Mouse (Mus musculus) forebrain, embryonic 13.5 days (tissue): Measurements from ENCODE around the gene Rcc2. TPM values are rescaled to one million over a fixed set of nuclear protein-coding genes. Genes with fewer than 3 reads are reported as not detected.

ENCODE experiments used
- ATAC-seq: fragments of 200-750 bp; cut with Nextera tagmentation; 2 replicates; pipeline ENCODE4 v1.8.0; 2017
- H3K27ac ChIP-seq: fragments of 300-500 bp; sonication (generic); 2 replicates; pipeline ENCODE4 v1.5.1; 2015; ENCODE audit warnings: inconsistent platforms, mild to moderate bottlenecking, moderate library complexity
- H3K27me3 ChIP-seq: fragments of 300-500 bp; sonication (generic); 2 replicates; pipeline ENCODE4 v1.6.1; 2015; ENCODE audit warnings: mild to moderate bottlenecking, inconsistent platforms
- H3K36me3 ChIP-seq: fragments of 300-500 bp; sonication (generic); 2 replicates; pipeline ENCODE4 v1.6.1; 2015; ENCODE audit warnings: mild to moderate bottlenecking, inconsistent platforms; ENCODE audit not compliant: poor library complexity, severe bottlenecking
- H3K4me1 ChIP-seq: fragments of 300-500 bp; sonication (generic); 2 replicates; pipeline ENCODE4 v1.6.1; 2015; ENCODE audit warnings: inconsistent platforms
- H3K4me2 ChIP-seq: fragments of 300-500 bp; sonication (generic); 2 replicates; pipeline ENCODE4 v1.6.1; 2015; ENCODE audit warnings: inconsistent platforms, mild to moderate bottlenecking, moderate library complexity
- H3K4me3 ChIP-seq: fragments of 300-500 bp; sonication (generic); 2 replicates; pipeline ENCODE4 v1.5.1; 2015; ENCODE audit warnings: mild to moderate bottlenecking, inconsistent platforms
- H3K9ac ChIP-seq: fragments of 300-500 bp; sonication (generic); 2 replicates; pipeline ENCODE4 v1.6.1; 2015; ENCODE audit warnings: mild to moderate bottlenecking, inconsistent platforms
- H3K9me3 ChIP-seq: fragments of 300-500 bp; sonication (generic); replicated peaks from 2 replicates; pipeline ENCODE4 v1.6.1; 2016; ENCODE audit warnings: inconsistent platforms
- WGBS: fragments of 180-500 bp; shearing (Covaris S2); methylation state at CpG from one replicate; pipeline ENCODE4 v1.1.7; 2015; 5-methylcytosine and 5-hydroxymethylcytosine counted together
- polyA plus RNA-seq: library from polyadenylated mRNA; unstranded; fragments of >200 nt; fragmentation: Nextera tagmentation; extraction: Ambion mirVana; gene quantifications from 2 replicates; pipeline ENCODE4 v1.2.1, GENCODE M21; 2015

The Rcc2 gene
- polyA plus RNA-seq, 1 experiment from 2014 or later = 34.0 TPM

DNA sequence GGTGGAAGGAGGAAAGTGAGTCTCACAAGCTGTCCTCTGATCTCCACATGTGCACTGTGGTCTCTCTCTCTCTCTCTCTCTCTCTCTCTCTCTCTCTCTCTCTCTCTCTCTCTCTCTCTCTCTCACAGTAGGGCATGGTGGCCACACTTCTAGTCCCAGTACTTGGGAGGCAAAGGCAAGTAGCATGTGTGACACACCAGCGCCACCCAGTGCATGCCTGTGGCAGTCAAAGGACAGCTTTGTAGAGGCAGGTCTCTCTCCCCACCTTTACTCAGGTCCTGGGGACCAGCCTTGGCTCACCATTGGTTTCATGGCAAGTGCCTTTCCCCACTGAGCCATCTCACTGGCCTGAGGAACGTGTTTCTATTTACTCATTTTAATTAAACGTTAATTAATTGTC is 44.3 kb downstream of the Rcc2 start:
- WGBS = 30% methylated on average over 3 of the region's 3 CpGs
- no peaks in the 10 kb centered on the region for H3K27me3 ChIP-seq
- no peaks in the 10 kb centered on the region for H3K9me3 ChIP-seq
- no peak overlapping the region for H3K4me2 ChIP-seq
- H3K4me1 ChIP-seq = 0 out of 2 replicates have a peak, but pooled peaks cover 8% of the 10 kb centered on the region
- no peak overlapping the region for H3K9ac ChIP-seq
- no peak overlapping the region for H3K27ac ChIP-seq
- H3K4me3 ChIP-seq = no peak overlapping the region
- H3K36me3 ChIP-seq = no peaks in the 10 kb centered on the region
- ATAC-seq = no peak

DNA sequence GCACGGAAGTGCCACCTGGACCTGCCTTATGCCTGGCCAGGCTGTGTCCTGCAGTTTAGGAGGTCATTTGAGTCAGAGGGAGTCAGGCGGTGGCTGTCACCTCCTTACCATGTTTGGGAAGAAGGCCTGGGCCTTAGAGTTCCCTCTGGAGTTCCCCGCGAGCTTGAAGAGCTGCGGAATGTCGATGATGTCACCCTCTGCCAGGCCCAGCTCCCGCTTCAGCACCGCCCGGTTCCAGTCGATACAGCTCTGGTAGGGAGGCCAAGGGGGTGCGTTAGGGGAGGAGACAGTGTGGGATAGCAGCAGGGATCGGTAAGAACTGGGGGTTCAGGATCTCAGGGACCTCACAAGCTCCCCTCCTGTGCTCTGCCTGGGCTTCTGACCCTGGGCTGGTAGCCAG is 47.6 kb downstream of the Rcc2 start:
- H3K4me1 ChIP-seq = peaks cover 8% of the 10 kb centered on the region
- H3K9ac ChIP-seq = peak overlapping the region; percentile 26; the same call in 1 of the 2 replicates
- H3K27ac ChIP-seq = no peak overlapping the region
- no peaks in the 10 kb centered on the region for H3K9me3 ChIP-seq
- no peaks in the 10 kb centered on the region for H3K27me3 ChIP-seq
- H3K4me2 ChIP-seq = no peak overlapping the region
- H3K36me3 ChIP-seq = no peaks in the 10 kb centered on the region
- WGBS = 27% methylated on average over 12 of the region's 12 CpGs
- no peak for ATAC-seq
- H3K4me3 ChIP-seq = no peak overlapping the region

- peaks cover 8% of the 10 kb centered on the region for H3K4me1 ChIP-seq
- 8% methylated on average over 19 of the region's 19 CpGs for WGBS
These were observed 50.0 kb downstream of the Rcc2 start for GRCm38 (mm10) chr4:140750328-140750727.

GRCm38 (mm10) chr4:140753366-140753765 is 53.0 kb downstream of the Rcc2 start:
- no peak for ATAC-seq
- Histone ChIP-seq H3K27ac (no peak overlapping the region), H3K9ac (no peak overlapping the region), H3K4me2 (no peak overlapping the region), H3K4me1 (peaks cover 18% of the 10 kb centered on the region), H3K4me3 (no peak overlapping the region), H3K27me3 (no peaks in the 10 kb centered on the region), H3K36me3 (no peaks in the 10 kb centered on the region), H3K9me3 (no peaks in the 10 kb centered on the region)
- WGBS = 73% methylated on average over 7 of the region's 7 CpGs

More at GRCm38 (mm10) chr4:140750328-140750727, 50.0 kb downstream of the Rcc2 start:
- peak overlapping the region; percentile 55 for H3K4me2 ChIP-seq
- H3K9me3 ChIP-seq = no peaks in the 10 kb centered on the region
- peak overlapping the region; percentile 34; the same call in 1 of the 2 replicates for H3K9ac ChIP-seq
- no peak for ATAC-seq
- H3K27me3 ChIP-seq = no peaks in the 10 kb centered on the region
- H3K4me3 ChIP-seq = peak overlapping the region; percentile 19
- H3K36me3 ChIP-seq = no peaks in the 10 kb centered on the region
- H3K27ac ChIP-seq = no peak overlapping the region

- no peaks in the 10 kb centered on the region for H3K36me3 ChIP-seq
- H3K27ac ChIP-seq = no peak overlapping the region
- H3K4me1 ChIP-seq = peaks cover 11% of the 10 kb centered on the region
- H3K9me3 ChIP-seq = no peaks in the 10 kb centered on the region
- no peak overlapping the region for H3K4me3 ChIP-seq
- H3K27me3 ChIP-seq = no peaks in the 10 kb centered on the region
- 90% methylated on average over 3 of the region's 3 CpGs for WGBS
- H3K9ac ChIP-seq = no peak overlapping the region
- no peak for ATAC-seq
- H3K4me2 ChIP-seq = no peak overlapping the region
These were observed 55.5 kb downstream of the Rcc2 start for GRCm38 (mm10) chr4:140755811-140756210.

GRCm38 (mm10) chr4:140761601-140762000 is 61.3 kb downstream of the Rcc2 start:
- 88% methylated on average over 7 of the region's 7 CpGs for WGBS
- no peak for ATAC-seq

DNA sequence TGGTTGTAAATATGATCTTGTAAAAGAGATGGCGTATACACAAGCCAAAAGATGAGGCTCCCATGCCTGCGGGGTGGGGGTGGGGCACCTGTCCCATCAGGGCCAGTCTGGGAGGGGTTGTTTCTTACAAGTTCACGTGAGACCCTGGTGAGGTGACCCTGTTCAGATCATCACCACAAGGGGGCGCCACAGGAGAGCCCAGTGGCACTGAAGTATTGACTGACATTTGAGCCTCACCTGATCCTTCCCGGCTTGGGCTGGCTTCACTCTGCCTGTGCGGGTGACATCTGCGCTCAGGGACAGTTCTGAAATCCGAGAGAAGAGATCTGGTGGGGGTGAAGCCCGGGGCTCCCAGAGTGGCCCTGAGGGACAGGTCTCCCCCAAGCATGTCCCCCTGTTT is 62.8 kb downstream of the Rcc2 start:
- no peaks in the 10 kb centered on the region for H3K36me3 ChIP-seq
- no peak overlapping the region for H3K9ac ChIP-seq
- H3K4me1 ChIP-seq = peaks cover 3% of the 10 kb centered on the region
- H3K4me2 ChIP-seq = no peak overlapping the region
- no peaks in the 10 kb centered on the region for H3K9me3 ChIP-seq
- H3K27ac ChIP-seq = no peak overlapping the region
- WGBS = 19% methylated on average over 9 of the region's 9 CpGs
- H3K4me3 ChIP-seq = no peak overlapping the region
- no peak for ATAC-seq
- no peaks in the 10 kb centered on the region for H3K27me3 ChIP-seq

More at GRCm38 (mm10) chr4:140761601-140762000, 61.3 kb downstream of the Rcc2 start:
- H3K4me1 ChIP-seq = peaks cover 11% of the 10 kb centered on the region
- H3K4me3 ChIP-seq = no peak overlapping the region
- no peaks in the 10 kb centered on the region for H3K36me3 ChIP-seq
- H3K27ac ChIP-seq = no peak overlapping the region
- no peaks in the 10 kb centered on the region for H3K9me3 ChIP-seq
- no peak overlapping the region for H3K4me2 ChIP-seq
- no peaks in the 10 kb centered on the region for H3K27me3 ChIP-seq
- H3K9ac ChIP-seq = no peak overlapping the region

GRCm38 (mm10) chr4:140765936-140766335 is 65.6 kb downstream of the Rcc2 start:
- H3K4me1 ChIP-seq = peaks cover 6% of the 10 kb centered on the region; the same call in 1 of the 2 replicates
- no peak overlapping the region for H3K27ac ChIP-seq
- no peak overlapping the region for H3K4me3 ChIP-seq
- no peaks in the 10 kb centered on the region for H3K27me3 ChIP-seq
- H3K36me3 ChIP-seq = no peaks in the 10 kb centered on the region
- H3K4me2 ChIP-seq = no peak overlapping the region
- ATAC-seq = no peak
- 90% methylated on average over 3 of the region's 3 CpGs for WGBS
- no peaks in the 10 kb centered on the region for H3K9me3 ChIP-seq
- H3K9ac ChIP-seq = no peak overlapping the region

- H3K36me3 ChIP-seq = no peaks in the 10 kb centered on the region
- no peak overlapping the region for H3K4me2 ChIP-seq
- 82% methylated on average over 5 of the region's 5 CpGs for WGBS
- no peaks in the 10 kb centered on the region for H3K27me3 ChIP-seq
- H3K4me3 ChIP-seq = no peak overlapping the region
- peaks cover 6% of the 10 kb centered on the region; the same call in 1 of the 2 replicates for H3K4me1 ChIP-seq
- H3K9ac ChIP-seq = no peak overlapping the region
- H3K9me3 ChIP-seq = no peaks in the 10 kb centered on the region
- H3K27ac ChIP-seq = no peak overlapping the region
- no peak for ATAC-seq
These were observed 68.6 kb downstream of the Rcc2 start for GRCm38 (mm10) chr4:140768973-140769372.

DNA sequence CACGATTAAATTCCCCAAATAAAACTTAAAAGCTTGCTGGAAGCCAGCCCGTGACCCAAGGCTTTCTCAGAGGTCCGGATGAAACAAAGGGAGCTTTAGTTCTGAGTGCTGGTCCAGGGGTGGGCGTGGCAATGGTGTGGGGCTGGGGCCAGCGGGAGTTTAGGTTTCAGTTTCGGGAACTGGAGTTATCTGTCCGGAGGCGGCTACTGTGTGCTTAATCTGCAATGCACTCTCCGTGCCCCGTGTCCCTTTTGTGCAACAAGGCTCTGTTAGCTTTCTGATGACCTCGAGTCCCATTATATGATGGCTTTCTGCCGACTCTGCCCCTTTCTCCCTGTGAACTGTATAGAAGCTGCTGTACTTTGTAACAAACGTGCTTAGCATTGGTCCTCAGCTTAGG is 70.1 kb downstream of the Rcc2 start:
- H3K4me1 ChIP-seq = peaks cover 6% of the 10 kb centered on the region; the same call in 1 of the 2 replicates
- no peak overlapping the region for H3K27ac ChIP-seq
- no peaks in the 10 kb centered on the region for H3K9me3 ChIP-seq
- H3K4me3 ChIP-seq = peak overlapping the region; percentile 18; the same call in 1 of the 2 replicates
- peak overlapping the region; percentile 42 for H3K4me2 ChIP-seq
- 6% methylated on average over 13 of the region's 13 CpGs for WGBS
- no peaks in the 10 kb centered on the region for H3K27me3 ChIP-seq
- no peaks in the 10 kb centered on the region for H3K36me3 ChIP-seq
- H3K9ac ChIP-seq = no peak overlapping the region; the same call in 1 of the 2 replicates
- no peak for ATAC-seq

DNA sequence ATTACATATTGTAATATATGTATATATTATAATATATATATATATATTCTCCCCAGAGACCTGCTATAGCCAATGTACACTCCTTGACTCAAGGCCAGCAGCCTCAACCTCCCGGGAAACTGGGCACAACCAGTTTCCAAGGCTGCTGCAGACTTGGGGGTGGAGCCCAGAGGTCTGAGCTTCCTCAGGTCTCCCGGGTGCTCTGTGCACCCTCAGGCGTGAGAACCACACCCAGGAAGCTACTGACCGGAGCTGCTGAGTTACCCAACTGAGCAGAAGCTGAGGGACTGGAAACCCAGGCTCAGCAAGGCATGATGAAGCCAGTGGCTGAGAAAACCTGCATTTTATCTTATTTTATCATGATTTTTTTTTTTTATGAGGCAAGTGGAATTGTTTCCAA is 70.8 kb downstream of the Rcc2 start:
- Histone ChIP-seq H3K27me3 (no peaks in the 10 kb centered on the region), H3K9me3 (no peaks in the 10 kb centered on the region), H3K4me1 (peaks cover 6% of the 10 kb centered on the region; the same call in 1 of the 2 replicates), H3K4me2 (no peak overlapping the region), H3K36me3 (no peaks in the 10 kb centered on the region), H3K4me3 (no peak overlapping the region), H3K27ac (no peak overlapping the region), H3K9ac (no peak overlapping the region)
- ATAC-seq = no peak
- 63% methylated on average over 4 of the region's 4 CpGs for WGBS
